8 mouse cellular contexts compared by ENCODE assay signal in genomic region chr3:98427260-98427599, GRCm38 (mm10). TPM values are rescaled to one million over a fixed set of nuclear protein-coding genes. Genes with fewer than 3 reads are reported as not detected.
DNase-seq lines count a peak whose midpoint lies in the region; ATAC-seq and TF ChIP-seq lines count a peak whose summit lies in the region.

No protein-coding gene starts in this region.

- H3K27ac ChIP-seq in kidney, postnatal 0 days, result no peak overlapping the region; the same call in 1 of the 2 replicates
- 0 out of 2 replicates have a peak overlapping the region, but pooled peaks have one; percentile 65 for H3K27ac ChIP-seq in embryonic facial prominence, embryonic 10.5 days (replicated peaks)
- no peak overlapping the region for H3K27ac ChIP-seq in hindbrain, embryonic 14.5 days
- H3K27ac ChIP-seq in midbrain, embryonic 15.5 days, result 0 out of 2 replicates have a peak overlapping the region, but pooled peaks have one; percentile 14

- H3K9me3 ChIP-seq in kidney, postnatal 0 days (replicated peaks; ENCODE audit: low read length), result no peaks in the 10 kb centered on the region
- H3K9me3 ChIP-seq in embryonic facial prominence, embryonic 10.5 days, result no peaks in the 10 kb centered on the region
- H3K9me3 ChIP-seq in hindbrain, embryonic 14.5 days (ENCODE audit: control insufficient read depth, low read length), result no peaks in the 10 kb centered on the region
- no peaks in the 10 kb centered on the region for H3K9me3 ChIP-seq in midbrain, embryonic 15.5 days

- TF ChIP-seq CTCF in kidney, postnatal 0 days (IDR thresholded peaks at IDR 0.05; ENCODE audit: low read depth), result no peak

- DNase-seq in kidney, postnatal 0 days (ENCODE audit: low spot score), result no peak
- DNase-seq in kidney, postnatal 10 days, result no peak
- DNase-seq in embryonic facial prominence, embryonic 10.5 days (ENCODE audit: low spot score), result no peak
- peak; percentile 26 for DNase-seq in hindbrain, embryonic 14.5 days (ENCODE audit: low spot score)
- DNase-seq in ovary, postnatal 14 days (ENCODE audit: low spot score), result no peak
- DNase-seq in thymus, adult 18-20 months, result no peak
- no peak for DNase-seq in layer of hippocampus, postnatal 14 days (ENCODE audit: low spot score in 2 of 2)

- no peaks in the 10 kb centered on the region for H3K36me3 ChIP-seq in kidney, postnatal 0 days (ENCODE audit: insufficient read depth, low read length)
- peaks cover 9% of the 10 kb centered on the region for H3K36me3 ChIP-seq in embryonic facial prominence, embryonic 10.5 days (replicated peaks)
- peaks cover 25% of the 10 kb centered on the region for H3K36me3 ChIP-seq in hindbrain, embryonic 14.5 days (replicated peaks; ENCODE audit: control insufficient read depth, insufficient read depth)
- H3K36me3 ChIP-seq in midbrain, embryonic 15.5 days (replicated peaks), result no peaks in the 10 kb centered on the region

- peak overlapping the region; percentile 97 for H3K4me2 ChIP-seq in kidney, postnatal 0 days (ENCODE audit: low read length)
- H3K4me2 ChIP-seq in hindbrain, embryonic 14.5 days (replicated peaks), result peak overlapping the region; percentile 90
- peak overlapping the region; percentile 85 for H3K4me2 ChIP-seq in midbrain, embryonic 15.5 days

- peaks cover 17% of the 10 kb centered on the region for H3K4me1 ChIP-seq in kidney, postnatal 0 days (replicated peaks; ENCODE audit: insufficient read depth, low read length)
- H3K4me1 ChIP-seq in embryonic facial prominence, embryonic 10.5 days, result peaks cover 28% of the 10 kb centered on the region
- H3K4me1 ChIP-seq in hindbrain, embryonic 14.5 days (replicated peaks; ENCODE audit: control insufficient read depth, insufficient read depth, low read length), result peaks cover 21% of the 10 kb centered on the region; the same call in 1 of the 2 replicates
- H3K4me1 ChIP-seq in midbrain, embryonic 15.5 days, result peaks cover 23% of the 10 kb centered on the region

- H3K4me3 ChIP-seq in kidney, postnatal 0 days (replicated peaks; ENCODE audit: low read depth, low read length), result peak overlapping the region; percentile 57
- H3K4me3 ChIP-seq in embryonic facial prominence, embryonic 10.5 days, result peak overlapping the region; percentile 69
- peak overlapping the region; percentile 43 for H3K4me3 ChIP-seq in hindbrain, embryonic 14.5 days (replicated peaks; ENCODE audit: low read length)
- H3K4me3 ChIP-seq in midbrain, embryonic 15.5 days, result peak overlapping the region; percentile 51

- WGBS in kidney, postnatal 0 days, result 3% methylated on average over 23 of the region's 23 CpGs
- 3% methylated on average over 23 of the region's 23 CpGs for WGBS in embryonic facial prominence, embryonic 10.5 days
- 3% methylated on average over 21 of the region's 23 CpGs for WGBS in hindbrain, embryonic 14.5 days
- 6% methylated on average over 23 of the region's 23 CpGs for WGBS in midbrain, embryonic 15.5 days

- H3K27me3 ChIP-seq in kidney, postnatal 0 days (ENCODE audit: insufficient read depth, low read length), result no peaks in the 10 kb centered on the region
- H3K27me3 ChIP-seq in embryonic facial prominence, embryonic 10.5 days (replicated peaks; ENCODE audit: low read depth, poor library complexity, severe bottlenecking), result peaks cover 58% of the 10 kb centered on the region
- H3K27me3 ChIP-seq in hindbrain, embryonic 14.5 days (ENCODE audit: control insufficient read depth, insufficient read depth, low read length), result peaks cover 27% of the 10 kb centered on the region; the same call in 1 of the 2 replicates
- peaks cover 6% of the 10 kb centered on the region; the same call in 1 of the 2 replicates for H3K27me3 ChIP-seq in midbrain, embryonic 15.5 days (replicated peaks)

- no peak for ATAC-seq in kidney, postnatal 0 days (replicated peaks; ENCODE audit: low FRiP score, low read depth)
- no peak for ATAC-seq in hindbrain, embryonic 14.5 days (ENCODE audit: low FRiP score)
- ATAC-seq in midbrain, embryonic 15.5 days (replicated peaks), result no peak

- peak overlapping the region; percentile 44; the same call in 1 of the 2 replicates for H3K9ac ChIP-seq in kidney, postnatal 0 days (ENCODE audit: low read depth, low read length)
- peak overlapping the region; percentile 58; the same call in 1 of the 2 replicates for H3K9ac ChIP-seq in hindbrain, embryonic 14.5 days
- peak overlapping the region; percentile 39; the same call in 1 of the 2 replicates for H3K9ac ChIP-seq in midbrain, embryonic 15.5 days

RNA-seq across cellular contexts. Expression of gene Gm4450, which starts 29.7 kb away (rescaled TPM):
- polyA plus RNA-seq in kidney, postnatal 0 days (2015; fragmentation: Nextera tagmentation; extraction: Ambion mirVana), result 83.6 and 90.6 TPM in 2 replicates
- not detected in 2 replicates for polyA plus RNA-seq in embryonic facial prominence, embryonic 10.5 days (2016; fragmentation: Nextera tagmentation; extraction: Ambion mirVana)
- polyA plus RNA-seq in hindbrain, embryonic 14.5 days (2014; fragmentation: Nextera tagmentation; extraction: Ambion mirVana), result 0.12 TPM in 2 replicates
- polyA plus RNA-seq in midbrain, embryonic 15.5 days (2015; fragmentation: Nextera tagmentation; extraction: Ambion mirVana), result 0.31 TPM in 1 of 2 replicates, not detected in the other
- total RNA-seq in layer of hippocampus, postnatal 14 days (2021), result not detected

RNA-seq across cellular contexts. Expression of gene Zfp697, which starts 45.0 kb away (rescaled TPM):
- polyA plus RNA-seq in kidney, postnatal 0 days (2015; fragmentation: Nextera tagmentation; extraction: Ambion mirVana), result 19.0 and 19.6 TPM in 2 replicates
- polyA plus RNA-seq in embryonic facial prominence, embryonic 10.5 days (2016; fragmentation: Nextera tagmentation; extraction: Ambion mirVana), result 8.2 and 8.8 TPM in 2 replicates
- 20.6 and 21.5 TPM in 2 replicates for polyA plus RNA-seq in hindbrain, embryonic 14.5 days (2014; fragmentation: Nextera tagmentation; extraction: Ambion mirVana)
- polyA plus RNA-seq in midbrain, embryonic 15.5 days (2015; fragmentation: Nextera tagmentation; extraction: Ambion mirVana), result 19.8 TPM in 2 replicates
- total RNA-seq in layer of hippocampus, postnatal 14 days (2021), result 10 to 100 TPM; 25.7 to 26.9 TPM

Comparison
In these comparisons a context has a peak if more than half of its experiments do, and no peak if none do; other contexts are left out.
1. H3K27ac ChIP-seq: peak in embryonic facial prominence, embryonic 10.5 days (single experiment) and midbrain, embryonic 15.5 days (single experiment); none in kidney, postnatal 0 days (single experiment) and hindbrain, embryonic 14.5 days (single experiment).
2. RNA of gene Gm4450, which starts 29.7 kb away (polyA plus RNA-seq): 83.6 to 90.6 TPM in kidney, postnatal 0 days; 0.31 TPM in midbrain, embryonic 15.5 days, 0.12 TPM in hindbrain, embryonic 14.5 days and not detected in embryonic facial prominence, embryonic 10.5 days; every median in the first group is over 10 times any median in the second.
3. Peak in every context shown above with its lines, with median percentiles within 50 percentile points of each other: H3K4me2 ChIP-seq, H3K4me3 ChIP-seq and H3K9ac ChIP-seq.